Mouse (Mus musculus): ENCODE results near the gene Pola2. TPM values are rescaled to one million over a fixed set of nuclear protein-coding genes. Genes with fewer than 3 reads are reported as not detected.

The Pola2 gene
- total RNA-seq, 2 experiments from 2014 or later = 6.2 to 6.6 TPM

- DNase-seq (ENCODE audit: low spot score in 2 of 2) = no peak
- intact Hi-C loops (cut with DNase I) = loop anchor here (5.0 kb wide), 1 partner anchor 95 kb away; the partner anchor contains the start of gene Capn1
These were observed 41.7 kb downstream of the Pola2 start for GRCm38 (mm10) chr19:5922119-5922942.

- no peak for DNase-seq (ENCODE audit: low spot score in 2 of 2)
- intact Hi-C loops (cut with DNase I) = loop anchor here (5.0 kb wide), 1 partner anchor 96 kb away; the partner anchor contains the start of gene Capn1
These were observed 42.3 kb downstream of the Pola2 start for GRCm38 (mm10) chr19:5921715-5922114.

- DNase-seq (ENCODE audit: low spot score in 2 of 2) = no peak
- intact Hi-C loops (cut with DNase I) = no loop called here
These were observed 50.8 kb downstream of the Pola2 start, which contains the start of gene Dpf2 for GRCm38 (mm10) chr19:5913007-5913719. Dpf2 (minus strand) TSS chr19:5913010.

- intact Hi-C loops (cut with DNase I) = no loop called here
These were observed 51.6 kb downstream of the Pola2 start for GRCm38 (mm10) chr19:5912103-5913006.

GRCm38 (mm10) chr19:5911430-5912102 lies 52.4 kb downstream of the Pola2 start:
- intact Hi-C loops (cut with DNase I) = loop anchor here (2.0 kb wide), 1 partner anchor 17 kb away; the partner anchor contains the start of gene Tigd3

More at GRCm38 (mm10) chr19:5912103-5913006, 51.6 kb downstream of the Pola2 start:
- peak; percentile 99 to 100 for DNase-seq (ENCODE audit: low spot score in 2 of 2)

GRCm38 (mm10) chr19:5910221-5910620 lies 53.8 kb downstream of the Pola2 start:
- DNase-seq (ENCODE audit: low spot score in 2 of 2) = peak in 1 of 2 experiments; percentile 23
- intact Hi-C loops (cut with DNase I) = loop anchor here (2.0 kb wide), 1 partner anchor 15 kb away; the partner anchor contains the start of gene Tigd3

More at GRCm38 (mm10) chr19:5911430-5912102, 52.4 kb downstream of the Pola2 start:
- DNase-seq (ENCODE audit: low spot score in 2 of 2) = peak in 1 of 2 experiments; percentile 34

- intact Hi-C loops (cut with DNase I) = no loop called here
These were observed 56.7 kb downstream of the Pola2 start for GRCm38 (mm10) chr19:5907275-5907674.

GRCm38 (mm10) chr19:5894002-5894678 lies 69.9 kb downstream of the Pola2 start, which contains the start of gene Tigd3:
Tigd3 (minus strand) TSS chr19:5894149.
- intact Hi-C loops (cut with DNase I) = loop anchor here (2.0 kb wide), 1 partner anchor 17 kb away; no protein-coding TSS in a partner anchor
- peak; percentile 97 to 98 for DNase-seq (ENCODE audit: low spot score in 2 of 2)

More at GRCm38 (mm10) chr19:5907275-5907674, 56.7 kb downstream of the Pola2 start:
- no peak for DNase-seq (ENCODE audit: low spot score in 2 of 2)

- intact Hi-C loops (cut with DNase I) = loop anchor here (2.0 kb wide), 1 partner anchor 17 kb away; no protein-coding TSS in a partner anchor
These were observed 70.6 kb downstream of the Pola2 start for GRCm38 (mm10) chr19:5893282-5894001.

GRCm38 (mm10) chr19:5892735-5893134 lies 71.3 kb downstream of the Pola2 start:
- intact Hi-C loops (cut with DNase I) = no loop called here
- DNase-seq (ENCODE audit: low spot score in 2 of 2) = no peak

More at GRCm38 (mm10) chr19:5893282-5894001, 70.6 kb downstream of the Pola2 start:
- no peak for DNase-seq (ENCODE audit: low spot score in 2 of 2)

GRCm38 (mm10) chr19:5892262-5892661 lies 71.7 kb downstream of the Pola2 start:
- intact Hi-C loops (cut with DNase I) = no loop called here
- no peak for DNase-seq (ENCODE audit: low spot score in 2 of 2)

- intact Hi-C loops (cut with DNase I) = no loop called here
- DNase-seq (ENCODE audit: low spot score in 2 of 2) = no peak
These were observed 72.3 kb downstream of the Pola2 start for GRCm38 (mm10) chr19:5891521-5892258.
